Mouse (Mus musculus) midbrain, embryonic 12.5 days (tissue): Measurements from ENCODE around the gene Wnt3a. TPM values are rescaled to one million over a fixed set of nuclear protein-coding genes. Genes with fewer than 3 reads are reported as not detected.

Experiments
- ATAC-seq: fragments of 200-750 bp; cut with Nextera tagmentation; 2 replicates; pipeline ENCODE4 v1.8.0; 2017; ENCODE audit warnings: low read depth, moderate TSS enrichment, moderate library complexity; ENCODE audit not compliant: low FRiP score
- H3K27ac ChIP-seq: fragments of 300-500 bp; sonication (generic); replicated peaks from 2 replicates; pipeline ENCODE4 v1.5.1; 2016; ENCODE audit warnings: mild to moderate bottlenecking
- H3K27me3 ChIP-seq: fragments of 300-500 bp; sonication (generic); 2 replicates; pipeline ENCODE4 v1.6.1; 2016; ENCODE audit warnings: mild to moderate bottlenecking
- H3K36me3 ChIP-seq: fragments of 300-500 bp; sonication (generic); 2 replicates; pipeline ENCODE4 v1.6.1; 2016
- H3K4me1 ChIP-seq: fragments of 300-500 bp; sonication (generic); 2 replicates; pipeline ENCODE4 v1.6.1; 2016
- H3K4me2 ChIP-seq: fragments of 300-500 bp; sonication (generic); replicated peaks from 2 replicates; pipeline ENCODE4 v1.6.1; 2016; ENCODE audit warnings: mild to moderate bottlenecking, moderate library complexity
- H3K4me3 ChIP-seq: fragments of 300-500 bp; sonication (generic); 2 replicates; pipeline ENCODE4 v1.5.1; 2016; ENCODE audit warnings: mild to moderate bottlenecking
- H3K9ac ChIP-seq: fragments of 300-500 bp; sonication (generic); replicated peaks from 2 replicates; pipeline ENCODE4 v1.6.1; 2016; ENCODE audit warnings: mild to moderate bottlenecking, moderate library complexity
- H3K9me3 ChIP-seq: fragments of 300-500 bp; sonication (generic); 2 replicates; pipeline ENCODE4 v1.6.1; 2016; ENCODE audit warnings: mild to moderate bottlenecking
- WGBS: fragments of 180-500 bp; shearing (Covaris S2); methylation state at CpG from one replicate; pipeline ENCODE4 v1.1.7; 2016; 5-methylcytosine and 5-hydroxymethylcytosine counted together
- polyA plus RNA-seq: library from polyadenylated mRNA; unstranded; fragments of >200 nt; fragmentation: Nextera tagmentation; extraction: Ambion mirVana; gene quantifications from 2 replicates; pipeline ENCODE4 v1.2.1, GENCODE M21; 2016

The Wnt3a gene
- polyA plus RNA-seq, 1 experiment from 2014 or later = 2.0 TPM

DNA sequence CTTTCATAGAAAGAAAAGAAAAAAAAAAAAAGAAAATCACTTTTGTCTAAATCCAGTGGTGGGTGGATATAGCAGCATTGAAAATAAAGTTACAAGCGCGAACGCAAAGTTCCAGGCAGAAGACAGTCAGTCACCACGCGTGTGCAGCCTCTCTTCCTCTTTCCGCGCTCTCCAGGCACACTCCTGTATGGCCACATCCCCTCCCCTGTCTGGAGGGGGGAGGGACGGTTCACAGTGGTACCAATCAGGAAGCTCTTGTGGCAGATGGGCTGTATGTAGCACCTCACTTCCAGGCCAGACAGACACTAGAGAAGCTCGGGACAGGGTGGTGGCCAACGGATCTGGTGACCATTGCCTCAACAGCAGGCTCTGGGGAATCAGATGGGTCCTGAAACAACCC, 42.5 kb downstream of the Wnt3a start:
- no peak overlapping the region for H3K9ac ChIP-seq
- 74% methylated on average over 10 of the region's 10 CpGs for WGBS
- no peaks in the 10 kb centered on the region for H3K4me1 ChIP-seq
- no peak for ATAC-seq
- H3K4me3 ChIP-seq = no peak overlapping the region
- H3K36me3 ChIP-seq = no peaks in the 10 kb centered on the region
- H3K4me2 ChIP-seq = no peak overlapping the region
- H3K27ac ChIP-seq = no peak overlapping the region
- peaks cover 44% of the 10 kb centered on the region for H3K27me3 ChIP-seq
- H3K9me3 ChIP-seq = no peaks in the 10 kb centered on the region

GRCm38 (mm10) chr11:59243856-59244255, 46.7 kb downstream of the Wnt3a start:
- Histone ChIP-seq H3K9me3 (no peaks in the 10 kb centered on the region), H3K9ac (no peak overlapping the region), H3K4me2 (no peak overlapping the region), H3K27ac (no peak overlapping the region), H3K27me3 (peaks cover 61% of the 10 kb centered on the region), H3K36me3 (no peaks in the 10 kb centered on the region), H3K4me3 (no peak overlapping the region), H3K4me1 (peaks cover 9% of the 10 kb centered on the region)
- 35% methylated on average over 6 of the region's 6 CpGs for WGBS
- ATAC-seq = no peak

DNA sequence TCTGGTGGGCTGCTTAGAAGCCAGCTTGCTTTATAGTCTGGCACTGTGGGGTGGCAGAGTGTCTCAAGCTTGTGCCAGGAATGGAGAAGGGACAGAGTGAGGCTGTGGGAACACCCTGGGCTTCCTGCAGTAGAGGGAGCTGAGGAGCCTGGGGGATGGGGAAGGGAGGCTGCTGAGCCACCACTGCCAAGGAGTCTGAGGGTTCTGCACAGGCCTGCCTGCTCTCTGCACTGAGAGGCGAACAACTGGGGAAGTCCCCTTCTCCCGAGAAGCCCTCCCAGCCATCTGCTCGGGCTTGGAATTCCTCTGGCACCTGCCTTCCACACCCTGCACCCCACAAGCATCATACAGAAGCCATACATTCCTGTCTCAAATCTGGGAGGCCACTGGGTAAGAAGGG, 48.7 kb downstream of the Wnt3a start:
- Histone ChIP-seq H3K9ac (no peak overlapping the region), H3K9me3 (no peaks in the 10 kb centered on the region), H3K27me3 (peaks cover 67% of the 10 kb centered on the region), H3K27ac (no peak overlapping the region), H3K36me3 (no peaks in the 10 kb centered on the region), H3K4me1 (peaks cover 16% of the 10 kb centered on the region), H3K4me3 (no peak overlapping the region), H3K4me2 (no peak overlapping the region)
- ATAC-seq = no peak
- WGBS = 30% methylated on average over 3 of the region's 3 CpGs

DNA sequence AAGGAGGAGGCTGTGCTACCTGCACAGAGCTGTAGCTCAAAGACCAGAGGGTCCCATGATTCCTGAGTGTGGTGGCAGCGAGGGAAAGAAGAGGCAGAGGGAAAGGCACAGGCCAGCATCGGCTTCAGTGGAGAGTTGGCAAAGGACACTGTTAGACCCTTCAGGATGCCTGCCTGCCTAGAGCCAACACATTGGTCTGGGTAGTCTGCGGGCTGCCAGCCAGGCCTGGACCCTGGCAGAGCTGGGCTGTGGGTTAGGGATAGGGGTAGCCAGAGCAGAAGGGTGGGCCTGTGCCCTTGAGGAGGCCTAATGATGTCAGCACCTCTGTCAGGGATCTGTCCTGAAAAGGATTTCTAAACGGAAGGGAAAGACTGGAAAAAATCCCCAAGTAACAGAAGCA, 50.8 kb downstream of the Wnt3a start:
- no peak for ATAC-seq
- H3K4me3 ChIP-seq = no peak overlapping the region
- H3K4me1 ChIP-seq = peaks cover 16% of the 10 kb centered on the region
- 83% methylated on average over 4 of the region's 4 CpGs for WGBS
- no peak overlapping the region for H3K9ac ChIP-seq
- H3K9me3 ChIP-seq = no peaks in the 10 kb centered on the region
- no peaks in the 10 kb centered on the region for H3K36me3 ChIP-seq
- peaks cover 65% of the 10 kb centered on the region for H3K27me3 ChIP-seq
- no peak overlapping the region for H3K27ac ChIP-seq
- H3K4me2 ChIP-seq = no peak overlapping the region

- no peak overlapping the region for H3K4me2 ChIP-seq
- peak; percentile 41; the same call in 1 of the 2 replicates for ATAC-seq
- H3K36me3 ChIP-seq = no peaks in the 10 kb centered on the region
- no peak overlapping the region for H3K4me3 ChIP-seq
- peaks cover 65% of the 10 kb centered on the region for H3K27me3 ChIP-seq
- H3K27ac ChIP-seq = no peak overlapping the region
- H3K4me1 ChIP-seq = peaks cover 16% of the 10 kb centered on the region
- H3K9ac ChIP-seq = no peak overlapping the region
- H3K9me3 ChIP-seq = no peaks in the 10 kb centered on the region
- WGBS = 66% methylated on average over 4 of the region's 4 CpGs
These were observed 51.1 kb downstream of the Wnt3a start for GRCm38 (mm10) chr11:59239428-59239785.

- Histone ChIP-seq H3K4me3 (no peak overlapping the region), H3K27me3 (peaks cover 60% of the 10 kb centered on the region), H3K9ac (no peak overlapping the region), H3K4me1 (peaks cover 16% of the 10 kb centered on the region), H3K27ac (no peak overlapping the region), H3K36me3 (no peaks in the 10 kb centered on the region), H3K4me2 (no peak overlapping the region), H3K9me3 (no peaks in the 10 kb centered on the region)
- WGBS = 4% methylated on average over 14 of the region's 15 CpGs
- peak; percentile 85 for ATAC-seq
These were observed 51.8 kb downstream of the Wnt3a start for GRCm38 (mm10) chr11:59238525-59239427.

GRCm38 (mm10) chr11:59232797-59233196, 57.8 kb downstream of the Wnt3a start:
- Histone ChIP-seq H3K9me3 (no peaks in the 10 kb centered on the region), H3K4me2 (no peak overlapping the region), H3K4me1 (peaks cover 9% of the 10 kb centered on the region), H3K36me3 (no peaks in the 10 kb centered on the region), H3K9ac (no peak overlapping the region), H3K27me3 (peaks cover 15% of the 10 kb centered on the region), H3K4me3 (no peak overlapping the region), H3K27ac (no peak overlapping the region)
- no peak for ATAC-seq
- 60% methylated on average over 2 of the region's 2 CpGs for WGBS

DNA sequence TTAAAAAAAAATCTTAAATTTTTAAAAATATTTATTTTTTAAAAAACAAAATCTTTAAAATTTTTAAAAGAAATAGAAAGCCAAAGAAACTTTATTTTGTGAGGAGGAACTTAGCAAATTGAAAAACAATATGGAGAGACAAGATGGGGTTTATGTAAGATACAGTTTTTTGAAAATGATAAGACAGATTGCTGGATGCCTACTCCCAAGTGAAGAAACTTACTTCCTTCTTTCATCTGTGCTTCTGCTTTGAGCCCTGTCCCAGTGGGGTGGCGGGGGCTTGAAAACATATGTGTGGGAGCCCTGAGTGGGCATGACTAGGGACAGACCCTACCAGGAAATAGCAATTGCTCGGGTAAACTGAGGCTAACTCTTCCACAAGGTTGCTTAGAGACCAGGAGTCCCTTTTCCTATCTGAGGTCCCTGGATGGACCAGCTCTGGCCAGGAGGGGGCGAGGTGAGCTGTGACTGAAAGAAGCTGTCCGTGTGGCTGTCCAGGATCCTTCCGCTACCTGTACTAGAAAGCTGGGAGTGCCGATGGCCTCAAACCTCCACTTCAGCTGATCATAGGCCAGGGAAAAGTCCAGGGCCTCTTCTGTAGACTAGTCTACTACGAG, 60.3 kb downstream of the Wnt3a start:
- Histone ChIP-seq H3K4me2 (no peak overlapping the region), H3K27me3 (peaks cover 4% of the 10 kb centered on the region; the same call in 1 of the 2 replicates), H3K9me3 (no peaks in the 10 kb centered on the region), H3K4me3 (no peak overlapping the region), H3K9ac (no peak overlapping the region), H3K27ac (no peak overlapping the region), H3K36me3 (no peaks in the 10 kb centered on the region), H3K4me1 (peaks cover 30% of the 10 kb centered on the region)
- no peak for ATAC-seq
- 17% methylated on average over 7 of the region's 7 CpGs for WGBS

- H3K9me3 ChIP-seq = no peaks in the 10 kb centered on the region
- ATAC-seq = peak; percentile 94
- H3K27ac ChIP-seq = peak within 1 kb of the TSS; percentile 95
- H3K4me3 ChIP-seq = peak within 1 kb of the TSS; percentile 99
- H3K4me1 ChIP-seq = peaks cover 39% of the 10 kb centered on the region
- 5% methylated on average over 59 of the region's 59 CpGs for WGBS
- H3K4me2 ChIP-seq = peak within 1 kb of the TSS; percentile 96
- peaks cover 3% of the 10 kb centered on the region; the same call in 1 of the 2 replicates for H3K36me3 ChIP-seq
- peak within 1 kb of the TSS; percentile 99 for H3K9ac ChIP-seq
- H3K27me3 ChIP-seq = peaks cover 4% of the 10 kb centered on the region; the same call in 1 of the 2 replicates
These were observed 62.2 kb downstream of the Wnt3a start, which contains the start of gene Arf1 for GRCm38 (mm10) chr11:59228122-59228953. Gene Arf1, minus strand, starts transcription at chr11:59228270.

GRCm38 (mm10) chr11:59227604-59228121, 62.9 kb downstream of the Wnt3a start:
- H3K4me1 ChIP-seq = peaks cover 41% of the 10 kb centered on the region
- peak overlapping the region; percentile 96 for H3K4me2 ChIP-seq
- H3K9ac ChIP-seq = peak overlapping the region; percentile 99
- peak overlapping the region; percentile 95 for H3K27ac ChIP-seq
- peak overlapping the region; percentile 99 for H3K4me3 ChIP-seq
- WGBS = 1% methylated on average over 46 of the region's 51 CpGs
- peak; percentile 84 for ATAC-seq
- peaks cover 6% of the 10 kb centered on the region; the same call in 1 of the 2 replicates for H3K36me3 ChIP-seq
- H3K9me3 ChIP-seq = no peaks in the 10 kb centered on the region
- peaks cover 4% of the 10 kb centered on the region; the same call in 1 of the 2 replicates for H3K27me3 ChIP-seq

- ATAC-seq = no peak
- peak overlapping the region; percentile 99 for H3K4me3 ChIP-seq
- no peaks in the 10 kb centered on the region for H3K9me3 ChIP-seq
- H3K4me2 ChIP-seq = peak overlapping the region; percentile 96
- peaks cover 4% of the 10 kb centered on the region; the same call in 1 of the 2 replicates for H3K27me3 ChIP-seq
- H3K27ac ChIP-seq = peak overlapping the region; percentile 95
- H3K4me1 ChIP-seq = peaks cover 41% of the 10 kb centered on the region
- peaks cover 6% of the 10 kb centered on the region; the same call in 1 of the 2 replicates for H3K36me3 ChIP-seq
- WGBS = 9% methylated on average over 21 of the region's 21 CpGs
- H3K9ac ChIP-seq = peak overlapping the region; percentile 99
These were observed 63.6 kb downstream of the Wnt3a start for GRCm38 (mm10) chr11:59226787-59227603.
